Mouse (Mus musculus) midbrain, embryonic 11.5 days (tissue): ENCODE data around the gene Josd1. TPM values are rescaled to one million over a fixed set of nuclear protein-coding genes. Genes with fewer than 3 reads are reported as not detected.

ENCODE experiments used
- ATAC-seq: fragments of 200-750 bp; cut with Nextera tagmentation; 2 replicates; pipeline ENCODE4 v1.8.0; 2017; ENCODE audit warnings: moderate TSS enrichment, moderate library complexity; ENCODE audit not compliant: low FRiP score
- DNase-seq: peaks from one replicate; pipeline ENCODE4 v3.0.0; 2015; ENCODE audit warnings: low spot score; ENCODE audit errors: missing footprints
- H3K27ac ChIP-seq: fragments of 300-500 bp; sonication (generic); 2 replicates; pipeline ENCODE4 v1.5.1; 2014; ENCODE audit warnings: low read depth, low read length
- H3K27me3 ChIP-seq: fragments of 300-500 bp; sonication (generic); 2 replicates; pipeline ENCODE4 v1.6.1; 2014; ENCODE audit warnings: mild to moderate bottlenecking, low read length, moderate library complexity, mixed read lengths; ENCODE audit not compliant: control insufficient read depth, insufficient read depth
- H3K36me3 ChIP-seq: fragments of 300-500 bp; sonication (generic); 2 replicates; pipeline ENCODE4 v1.6.1; 2014; ENCODE audit warnings: mild to moderate bottlenecking, low read length, moderate library complexity, mixed read lengths; ENCODE audit not compliant: control insufficient read depth, insufficient read depth
- H3K4me1 ChIP-seq: fragments of 300-500 bp; sonication (generic); 2 replicates; pipeline ENCODE4 v1.6.1; 2014; ENCODE audit warnings: low read length; ENCODE audit not compliant: control insufficient read depth, insufficient read depth
- H3K4me2 ChIP-seq: fragments of 300-500 bp; sonication (generic); 2 replicates; pipeline ENCODE4 v1.6.1; 2014; ENCODE audit warnings: mild to moderate bottlenecking, moderate library complexity
- H3K4me3 ChIP-seq: fragments of 300-500 bp; sonication (generic); 2 replicates; pipeline ENCODE4 v1.5.1; 2014; ENCODE audit warnings: low read depth, low read length
- H3K9ac ChIP-seq: fragments of 300-500 bp; sonication (generic); 2 replicates; pipeline ENCODE4 v1.6.1; 2014; ENCODE audit warnings: low read length
- H3K9me3 ChIP-seq: fragments of 300-500 bp; sonication (generic); 2 replicates; pipeline ENCODE4 v1.6.1; 2016; ENCODE audit warnings: low read length; ENCODE audit not compliant: control insufficient read depth
- WGBS: fragments of 180-500 bp; shearing (Covaris S2); extraction: QIAGEN DNeasy Blood & Tissue Kit; methylation state at CpG from one replicate; pipeline ENCODE4 v1.1.7; 2014; 5-methylcytosine and 5-hydroxymethylcytosine counted together
- polyA plus RNA-seq: library from polyadenylated mRNA; unstranded; fragments of >200 nt; fragmentation: Nextera tagmentation; extraction: Ambion mirVana; gene quantifications from 2 replicates; pipeline ENCODE4 v1.2.1, GENCODE M21; 2014

The Josd1 gene
- polyA plus RNA-seq, 1 experiment from 2014 or later, result 14.0 TPM

DNA sequence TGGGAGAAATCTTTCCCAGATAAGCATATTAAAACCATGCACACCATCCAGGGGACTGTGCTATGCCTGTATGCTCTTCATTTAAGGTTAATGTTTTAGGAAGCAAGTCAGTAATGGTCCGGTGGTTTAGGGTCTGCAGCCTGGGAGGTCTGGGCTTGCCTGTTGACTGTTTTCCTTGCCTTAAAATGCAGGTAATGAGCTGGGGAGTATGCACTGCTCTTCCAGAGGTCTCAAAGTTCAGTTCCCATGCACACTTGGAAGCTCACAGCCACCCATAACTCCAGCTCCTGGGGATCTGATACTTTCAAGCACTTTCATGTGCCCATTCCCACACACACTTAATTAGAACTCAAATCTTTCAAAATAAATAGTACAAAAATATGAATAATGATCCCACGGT is 8.8 kb upstream of the Josd1 start:
- Histone ChIP-seq H3K27me3 (no peaks in the 10 kb centered on the region), H3K36me3 (peaks cover 3% of the 10 kb centered on the region; the same call in 1 of the 2 replicates), H3K27ac (no peak overlapping the region), H3K4me2 (no peak overlapping the region), H3K9ac (no peak overlapping the region), H3K4me1 (peaks cover 12% of the 10 kb centered on the region), H3K9me3 (no peaks in the 10 kb centered on the region), H3K4me3 (no peak overlapping the region)
- DNase-seq (no peak), ATAC-seq (no peak)
- 98% methylated on average over 2 of the region's 2 CpGs for WGBS

DNA sequence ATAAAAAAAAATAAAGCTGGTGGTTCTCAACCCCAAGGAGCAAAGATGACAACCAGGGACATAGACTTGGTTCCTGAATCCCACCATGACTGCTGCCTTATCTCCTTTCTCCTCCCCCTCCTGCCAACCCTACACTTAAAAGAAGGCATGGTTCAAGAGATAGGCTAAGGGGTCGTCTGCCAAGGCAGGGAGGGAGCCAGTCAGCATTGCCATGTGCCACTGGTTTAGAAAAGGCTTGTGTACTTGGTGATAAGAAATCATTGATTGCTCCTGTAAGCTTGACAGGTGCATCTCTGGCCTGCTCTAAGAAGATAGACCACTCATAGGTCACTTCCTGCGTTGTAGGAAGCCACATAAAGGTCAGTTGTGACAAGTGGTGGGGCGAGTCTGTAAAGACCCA is 7.8 kb upstream of the Josd1 start:
- no peak for DNase-seq
- no peak overlapping the region for H3K4me2 ChIP-seq
- H3K36me3 ChIP-seq, result peaks cover 3% of the 10 kb centered on the region; the same call in 1 of the 2 replicates
- ATAC-seq, result no peak
- peaks cover 14% of the 10 kb centered on the region for H3K4me1 ChIP-seq
- H3K27ac ChIP-seq, result no peak overlapping the region
- H3K4me3 ChIP-seq, result no peak overlapping the region
- WGBS, result 73% methylated on average over 3 of the region's 3 CpGs
- no peaks in the 10 kb centered on the region for H3K27me3 ChIP-seq
- no peak overlapping the region for H3K9ac ChIP-seq
- H3K9me3 ChIP-seq, result no peaks in the 10 kb centered on the region

DNA sequence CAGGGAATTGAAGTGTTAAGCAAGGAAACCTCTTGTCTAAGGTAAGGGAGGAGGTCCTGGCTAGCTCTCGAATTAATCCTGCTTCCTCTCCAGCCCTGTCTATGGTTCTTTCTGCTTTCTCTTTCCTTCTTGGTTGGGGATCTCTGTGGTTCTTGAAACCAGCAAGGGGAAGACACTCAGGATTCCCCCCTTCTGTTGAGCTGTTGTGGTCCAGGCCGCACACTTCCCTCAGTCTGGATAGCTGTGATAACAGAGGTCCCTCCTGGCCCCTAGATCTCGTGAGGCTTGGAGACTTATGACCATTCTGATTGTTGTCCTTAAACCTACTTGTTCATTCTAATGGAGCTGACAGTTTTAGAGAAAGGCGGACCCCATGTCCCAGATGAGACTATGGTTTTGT is 6.8 kb upstream of the Josd1 start:
- no peak overlapping the region for H3K27ac ChIP-seq
- no peak for ATAC-seq
- 87% methylated on average over 4 of the region's 4 CpGs for WGBS
- H3K4me1 ChIP-seq, result peaks cover 20% of the 10 kb centered on the region
- no peak overlapping the region for H3K4me2 ChIP-seq
- no peaks in the 10 kb centered on the region for H3K9me3 ChIP-seq
- no peak overlapping the region for H3K9ac ChIP-seq
- H3K27me3 ChIP-seq, result no peaks in the 10 kb centered on the region
- peaks cover 3% of the 10 kb centered on the region; the same call in 1 of the 2 replicates for H3K36me3 ChIP-seq
- no peak overlapping the region for H3K4me3 ChIP-seq
- DNase-seq, result no peak

DNA sequence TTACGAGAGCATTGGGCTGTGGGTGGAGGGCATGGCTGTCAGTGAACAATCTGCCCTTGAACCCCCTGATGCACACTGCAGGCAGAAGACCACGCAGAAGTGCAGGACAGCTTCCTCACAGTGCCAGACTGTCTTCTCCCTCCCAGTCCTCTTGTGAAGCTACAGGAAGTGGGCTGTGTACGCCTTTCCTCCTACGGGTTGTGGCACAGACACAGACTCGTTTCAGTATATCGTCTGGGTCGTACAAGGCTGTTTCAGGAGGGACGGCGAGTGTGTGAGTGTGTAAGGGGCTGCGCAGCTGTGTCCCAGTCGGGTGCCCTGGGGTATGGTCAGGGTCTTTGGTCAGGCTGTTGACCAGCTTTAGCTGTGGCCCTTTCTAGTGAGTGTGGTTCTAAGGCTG is 6.0 kb upstream of the Josd1 start:
- Histone ChIP-seq H3K36me3 (peaks cover 3% of the 10 kb centered on the region; the same call in 1 of the 2 replicates), H3K4me2 (no peak overlapping the region), H3K27ac (no peak overlapping the region), H3K4me1 (peaks cover 20% of the 10 kb centered on the region), H3K27me3 (no peaks in the 10 kb centered on the region), H3K9ac (no peak overlapping the region), H3K4me3 (no peak overlapping the region), H3K9me3 (no peaks in the 10 kb centered on the region)
- no peak for ATAC-seq
- WGBS, result 87% methylated on average over 11 of the region's 11 CpGs
- no peak for DNase-seq

DNA sequence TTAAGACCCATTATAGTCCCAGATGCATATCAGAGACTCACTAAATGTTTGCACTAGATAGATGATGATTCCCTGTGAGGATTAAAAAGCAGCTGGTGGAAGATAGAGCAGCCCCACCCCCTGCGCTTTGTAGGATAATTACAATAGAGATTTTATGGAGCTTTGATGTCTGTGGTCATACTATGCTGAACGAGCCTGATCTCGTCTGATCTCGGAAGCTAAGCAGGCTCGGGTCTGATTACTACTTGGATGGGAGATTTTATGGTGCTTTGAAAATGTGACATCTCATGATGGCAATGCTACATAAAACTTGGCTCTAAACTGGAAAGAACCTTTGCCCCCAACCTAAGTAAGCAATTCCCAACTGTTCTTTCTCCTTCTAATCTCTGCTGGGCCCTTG is 4.6 kb upstream of the Josd1 start:
- Histone ChIP-seq H3K4me1 (peaks cover 24% of the 10 kb centered on the region), H3K4me2 (0 out of 2 replicates have a peak overlapping the region, but pooled peaks have one; percentile 2), H3K9ac (no peak overlapping the region), H3K4me3 (no peak overlapping the region), H3K9me3 (no peaks in the 10 kb centered on the region), H3K27ac (no peak overlapping the region), H3K27me3 (no peaks in the 10 kb centered on the region), H3K36me3 (peaks cover 3% of the 10 kb centered on the region; the same call in 1 of the 2 replicates)
- 83% methylated on average over 5 of the region's 5 CpGs for WGBS
- ATAC-seq, result no peak
- no peak for DNase-seq

DNA sequence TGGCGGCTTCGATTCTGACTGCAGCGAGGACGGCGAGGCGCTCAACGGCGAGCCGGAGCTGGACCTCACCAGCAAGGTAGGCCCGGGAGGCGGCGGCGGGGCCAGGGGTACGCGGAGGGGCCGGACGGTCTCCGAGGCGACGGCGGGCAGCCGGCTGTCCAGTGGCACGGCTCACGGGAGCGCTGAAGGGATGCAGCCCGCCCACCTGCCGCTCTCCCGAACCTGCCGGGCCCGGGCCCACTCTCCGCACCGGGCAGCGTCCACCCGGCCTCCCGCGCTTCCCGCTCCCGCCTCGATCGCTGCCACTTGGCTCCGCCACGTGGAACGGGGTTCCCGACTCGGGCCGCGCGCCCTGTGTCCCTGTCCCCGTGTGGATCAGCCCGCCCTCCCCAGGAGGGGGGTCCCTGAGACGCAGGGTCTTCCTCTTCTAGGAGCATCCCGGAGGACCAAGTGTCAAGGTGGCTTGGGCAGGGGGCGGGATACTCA is 3.3 kb upstream of the Josd1 start:
- ATAC-seq (peak; percentile 54), DNase-seq (no peak)
- Histone ChIP-seq H3K4me3 (peak overlapping the region; percentile 95), H3K9ac (peak overlapping the region; percentile 91), H3K27me3 (no peaks in the 10 kb centered on the region), H3K4me2 (peak overlapping the region; percentile 99), H3K36me3 (peaks cover under 1% of the 10 kb centered on the region; the same call in 1 of the 2 replicates), H3K4me1 (peaks cover 29% of the 10 kb centered on the region), H3K9me3 (no peaks in the 10 kb centered on the region), H3K27ac (peak overlapping the region; percentile 82)
- under 1% methylated on average over 50 of the region's 53 CpGs for WGBS

DNA sequence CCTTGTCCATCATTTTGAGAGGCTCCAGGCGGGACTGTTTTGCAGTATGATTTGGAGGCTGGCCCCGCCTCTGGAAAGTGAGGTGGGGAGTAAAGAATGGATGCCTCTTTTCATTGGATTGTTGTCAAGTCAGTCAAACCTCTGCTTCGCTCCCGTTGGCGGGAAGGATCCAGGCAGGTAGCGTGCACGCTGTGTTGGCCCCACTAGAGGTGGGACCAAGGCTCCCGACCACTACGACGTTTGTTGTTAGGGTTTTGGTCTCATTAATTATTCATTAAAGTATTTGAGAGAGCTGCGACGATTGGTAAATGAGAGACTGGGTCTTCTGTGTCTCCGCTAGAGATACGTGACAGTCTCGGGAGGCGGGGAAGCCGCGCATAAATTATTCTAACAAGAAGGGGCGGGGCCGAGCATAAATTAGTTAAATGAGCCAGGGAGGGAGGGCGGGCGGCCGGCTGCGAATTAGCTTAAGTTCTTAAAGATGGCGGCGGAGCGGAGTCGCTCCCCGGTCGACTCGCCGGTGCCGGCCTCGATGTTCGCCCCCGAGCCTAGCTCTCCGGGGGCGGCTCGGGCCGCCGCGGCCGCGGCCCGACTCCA is 2.8 kb upstream of the Josd1 start, which contains the start of gene Gtpbp1:
Gene Gtpbp1, plus strand, starts transcription at position 420 of the 597 bp plus-strand sequence.
- peak within 1 kb of the TSS; percentile 95 for H3K4me3 ChIP-seq
- peak within 1 kb of the TSS; percentile 91 for H3K9ac ChIP-seq
- H3K27ac ChIP-seq, result peak within 1 kb of the TSS; percentile 82
- no peaks in the 10 kb centered on the region for H3K27me3 ChIP-seq
- ATAC-seq (peak; percentile 96), DNase-seq (peak; percentile 98)
- H3K4me1 ChIP-seq, result peaks cover 34% of the 10 kb centered on the region
- under 1% methylated on average over 45 of the region's 45 CpGs for WGBS
- H3K9me3 ChIP-seq, result no peaks in the 10 kb centered on the region
- no peaks in the 10 kb centered on the region for H3K36me3 ChIP-seq
- H3K4me2 ChIP-seq, result peak within 1 kb of the TSS; percentile 99

DNA sequence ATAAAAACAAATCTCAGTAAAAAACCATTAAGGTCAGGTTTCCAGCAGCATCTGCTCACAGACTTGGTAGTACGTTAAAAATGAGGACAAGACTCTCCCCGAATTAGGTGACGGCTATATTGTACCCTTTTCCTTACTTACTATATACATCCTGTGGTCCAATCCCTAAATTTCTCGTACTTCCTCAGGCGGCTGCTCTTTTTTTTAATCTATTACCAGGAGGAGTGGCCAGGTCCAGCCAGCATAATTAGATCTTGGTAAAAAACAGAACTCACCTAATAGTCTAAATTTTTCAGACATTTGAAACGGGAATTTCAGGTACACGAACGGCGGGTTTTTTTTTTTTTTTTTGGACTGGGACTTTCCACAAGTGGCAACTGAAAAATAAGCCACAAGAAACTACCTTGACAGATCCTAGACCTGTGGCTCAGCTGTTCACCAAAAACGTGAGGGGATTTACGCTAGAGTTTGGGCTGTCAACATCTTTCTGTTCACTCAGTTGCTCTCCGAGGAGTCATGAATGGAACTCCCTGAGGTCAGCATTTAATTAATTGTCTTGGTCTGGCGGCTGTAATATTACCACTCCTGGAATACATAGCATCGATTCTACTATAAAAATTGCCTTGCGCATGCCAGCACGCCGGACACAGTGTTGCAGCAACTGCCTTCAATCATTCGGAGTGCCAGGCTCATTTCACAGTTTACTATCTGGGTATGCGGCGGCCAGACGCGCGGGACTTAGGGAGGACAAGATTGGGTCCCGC is 2.1 kb upstream of the Josd1 start:
- peak overlapping the region; percentile 30; the same call in 1 of the 2 replicates for H3K9ac ChIP-seq
- no peaks in the 10 kb centered on the region for H3K9me3 ChIP-seq
- H3K27ac ChIP-seq, result no peak overlapping the region

More for the DNA sequence above, 2.1 kb upstream of the Josd1 start:
- no peak for DNase-seq
- WGBS, result 18% methylated on average over 24 of the region's 24 CpGs
- ATAC-seq, result no peak
- peak overlapping the region; percentile 51 for H3K4me2 ChIP-seq
- H3K4me3 ChIP-seq, result peak overlapping the region; percentile 95
- H3K27me3 ChIP-seq, result no peaks in the 10 kb centered on the region
- H3K36me3 ChIP-seq, result no peaks in the 10 kb centered on the region
- H3K4me1 ChIP-seq, result peaks cover 41% of the 10 kb centered on the region
